Mouse (Mus musculus): Measurements from ENCODE around the gene Rptor. TPM values are rescaled to one million over a fixed set of nuclear protein-coding genes. Genes with fewer than 3 reads are reported as not detected.

Gene Rptor
- total RNA-seq, 2 experiments from 2014 or later: 5.6 to 12.3 TPM

- ATAC-seq (replicated peaks; ENCODE audit: low FRiP score, poor library complexity, severe bottlenecking): no peak
Measured at GRCm38 (mm10) chr11:119939073-119939710, 336.5 kb downstream of the Rptor start.

- ATAC-seq (replicated peaks; ENCODE audit: low FRiP score, poor library complexity, severe bottlenecking): no peak
Measured at GRCm38 (mm10) chr11:119939711-119940106, 337.0 kb downstream of the Rptor start.

GRCm38 (mm10) chr11:119940142-119940541, 337.4 kb downstream of the Rptor start:
- ATAC-seq (replicated peaks; ENCODE audit: low FRiP score, poor library complexity, severe bottlenecking): no peak

GRCm38 (mm10) chr11:119941794-119942193, 339.1 kb downstream of the Rptor start:
- no peak for ATAC-seq (replicated peaks; ENCODE audit: low FRiP score, poor library complexity, severe bottlenecking)

GRCm38 (mm10) chr11:119942201-119942726, 339.6 kb downstream of the Rptor start:
- no peak for ATAC-seq (replicated peaks; ENCODE audit: low FRiP score, poor library complexity, severe bottlenecking)

- ATAC-seq (replicated peaks; ENCODE audit: low FRiP score, poor library complexity, severe bottlenecking): peak; percentile 87
Measured at GRCm38 (mm10) chr11:119942727-119943427, 340.2 kb downstream of the Rptor start, which contains the start of gene Baiap2. Gene Baiap2 (plus strand): TSS chr11:119942763.

GRCm38 (mm10) chr11:119943428-119943988, 340.8 kb downstream of the Rptor start:
- ATAC-seq (replicated peaks; ENCODE audit: low FRiP score, poor library complexity, severe bottlenecking): no peak

GRCm38 (mm10) chr11:119945343-119945742, 342.6 kb downstream of the Rptor start:
- ATAC-seq (replicated peaks; ENCODE audit: low FRiP score, poor library complexity, severe bottlenecking): no peak

GRCm38 (mm10) chr11:119947426-119947825, 344.7 kb downstream of the Rptor start:
- ATAC-seq (replicated peaks; ENCODE audit: low FRiP score, poor library complexity, severe bottlenecking): no peak

- no peak for ATAC-seq (replicated peaks; ENCODE audit: low FRiP score, poor library complexity, severe bottlenecking)
Measured at GRCm38 (mm10) chr11:119947897-119948296, 345.2 kb downstream of the Rptor start.

- ATAC-seq (replicated peaks; ENCODE audit: low FRiP score, poor library complexity, severe bottlenecking): no peak
Measured at GRCm38 (mm10) chr11:119948305-119948704, 345.6 kb downstream of the Rptor start.

GRCm38 (mm10) chr11:119948803-119949202, 346.1 kb downstream of the Rptor start:
- no peak for ATAC-seq (replicated peaks; ENCODE audit: low FRiP score, poor library complexity, severe bottlenecking)

Other genes with a start within 250 kb of the Rptor start
- gene Sgsh, start 247.4 kb upstream of the Rptor start, total RNA-seq (2015; ENCODE audit: low replicate concordance): 0.77 and 4.2 TPM in 2 replicates
- gene Sgsh, start 247.4 kb upstream of the Rptor start, total RNA-seq (2017; ENCODE audit: low replicate concordance): 1.5 and 3.2 TPM in 2 replicates
- not detected in 2 replicates for gene Slc26a11, start 247.3 kb upstream of the Rptor start, total RNA-seq (2015; ENCODE audit: low replicate concordance)
- gene Slc26a11, start 247.3 kb upstream of the Rptor start, total RNA-seq (2017; ENCODE audit: low replicate concordance): 0.70 TPM in 1 of 2 replicates, not detected in the other
- 90.7 and 93.4 TPM in 2 replicates for gene Rnf213, start 209.8 kb upstream of the Rptor start, total RNA-seq (2015; ENCODE audit: low replicate concordance)
- 77.5 and 79.4 TPM in 2 replicates for gene Rnf213, start 209.8 kb upstream of the Rptor start, total RNA-seq (2017; ENCODE audit: low replicate concordance)
- 2.9 and 3.1 TPM in 2 replicates for gene Endov, start 111.6 kb upstream of the Rptor start, total RNA-seq (2015; ENCODE audit: low replicate concordance)
- 3.8 and 4.8 TPM in 2 replicates for gene Endov, start 111.6 kb upstream of the Rptor start, total RNA-seq (2017; ENCODE audit: low replicate concordance)
- gene Nptx1, start 55.2 kb upstream of the Rptor start, total RNA-seq (2015; ENCODE audit: low replicate concordance): not detected in 2 replicates
- not detected in 2 replicates for gene Nptx1, start 55.2 kb upstream of the Rptor start, total RNA-seq (2017; ENCODE audit: low replicate concordance)

All from erythroblast, adult 5-6 weeks (primary cell).